Mouse (Mus musculus): Measurements from ENCODE around the gene Desi2.
"Not testable (repeated sequence)": the region's sequence is repeated elsewhere in the genome, so short reads cannot be mapped to it uniquely, and the experiment has no call there.

Desi2 gene

DNA sequence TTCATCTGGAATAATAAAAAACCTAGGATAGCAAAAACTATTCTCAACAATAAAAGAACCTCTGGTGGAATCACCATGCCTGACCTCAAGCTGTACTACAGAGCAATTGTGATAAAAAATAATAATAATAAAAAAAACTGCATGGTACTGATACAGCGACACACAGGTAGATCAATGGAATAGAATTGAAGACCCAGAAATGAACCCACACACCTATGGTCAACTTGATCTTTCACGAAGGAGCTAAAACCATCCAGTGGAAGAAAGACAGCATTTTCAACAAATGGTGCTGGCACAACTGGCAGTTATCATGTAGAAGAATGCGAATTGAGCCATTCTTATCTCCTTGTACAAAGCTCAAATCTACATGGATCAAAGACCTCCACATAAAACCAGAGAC lies 78.2 kb downstream of the Desi2 start:
- DNase-seq, result not testable (repeated sequence)

- no peak for DNase-seq
These were observed 83.4 kb downstream of the Desi2 start for GRCm38 (mm10) chr1:178270635-178271034.

DNA sequence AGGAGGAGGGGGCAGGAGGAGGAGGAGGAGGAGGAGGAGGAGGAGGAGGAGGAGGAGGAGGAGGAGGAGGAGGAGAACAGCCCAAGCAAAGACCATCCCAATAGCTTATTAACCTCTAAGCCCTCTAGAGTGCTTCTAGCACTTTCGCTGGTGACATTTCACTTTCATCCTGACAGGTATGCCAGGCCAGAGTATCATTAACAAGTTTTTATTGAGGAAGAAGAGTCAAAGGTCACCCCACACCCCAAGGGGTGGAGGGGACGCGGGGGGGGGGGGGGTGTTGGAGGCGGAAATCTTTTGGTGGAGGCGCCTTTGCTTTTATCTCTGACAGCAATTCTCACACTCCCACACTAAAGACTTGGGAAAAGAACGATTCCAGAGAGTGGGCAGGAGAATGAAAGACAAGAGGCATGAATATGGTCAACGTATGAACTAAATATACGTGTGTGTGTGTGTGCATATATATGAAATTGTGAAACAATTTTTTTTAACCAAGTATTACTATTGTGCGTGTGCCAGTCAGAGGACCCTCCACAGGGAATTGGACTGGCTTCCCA lies 88.0 kb downstream of the Desi2 start:
- DNase-seq, result no peak

- no peak for DNase-seq
These were observed 88.5 kb downstream of the Desi2 start for GRCm38 (mm10) chr1:178275738-178276053.

- peak; percentile 61 for DNase-seq
These were observed 89.1 kb downstream of the Desi2 start for GRCm38 (mm10) chr1:178276054-178276911.

DNA sequence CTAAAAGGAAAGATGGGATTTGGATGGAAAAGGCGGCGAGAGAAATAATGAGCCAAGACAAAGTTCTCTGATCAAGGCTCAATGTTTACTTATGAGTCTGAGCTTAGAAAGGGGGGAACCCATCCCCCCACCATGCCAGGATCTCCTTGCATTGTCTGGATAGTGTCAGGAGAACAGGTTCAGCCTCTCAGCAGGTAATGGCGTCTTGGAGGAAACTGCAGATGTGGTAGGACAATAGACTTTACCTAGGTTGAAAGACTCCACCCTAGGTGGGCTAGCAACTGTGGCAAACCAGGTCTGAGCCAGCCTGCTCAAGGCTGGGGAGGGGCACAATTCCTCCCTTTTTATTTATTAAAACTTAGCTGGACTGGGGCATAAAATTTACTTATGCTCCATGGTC lies 96.1 kb downstream of the Desi2 start:
- DNase-seq, result not testable (repeated sequence)

DNA sequence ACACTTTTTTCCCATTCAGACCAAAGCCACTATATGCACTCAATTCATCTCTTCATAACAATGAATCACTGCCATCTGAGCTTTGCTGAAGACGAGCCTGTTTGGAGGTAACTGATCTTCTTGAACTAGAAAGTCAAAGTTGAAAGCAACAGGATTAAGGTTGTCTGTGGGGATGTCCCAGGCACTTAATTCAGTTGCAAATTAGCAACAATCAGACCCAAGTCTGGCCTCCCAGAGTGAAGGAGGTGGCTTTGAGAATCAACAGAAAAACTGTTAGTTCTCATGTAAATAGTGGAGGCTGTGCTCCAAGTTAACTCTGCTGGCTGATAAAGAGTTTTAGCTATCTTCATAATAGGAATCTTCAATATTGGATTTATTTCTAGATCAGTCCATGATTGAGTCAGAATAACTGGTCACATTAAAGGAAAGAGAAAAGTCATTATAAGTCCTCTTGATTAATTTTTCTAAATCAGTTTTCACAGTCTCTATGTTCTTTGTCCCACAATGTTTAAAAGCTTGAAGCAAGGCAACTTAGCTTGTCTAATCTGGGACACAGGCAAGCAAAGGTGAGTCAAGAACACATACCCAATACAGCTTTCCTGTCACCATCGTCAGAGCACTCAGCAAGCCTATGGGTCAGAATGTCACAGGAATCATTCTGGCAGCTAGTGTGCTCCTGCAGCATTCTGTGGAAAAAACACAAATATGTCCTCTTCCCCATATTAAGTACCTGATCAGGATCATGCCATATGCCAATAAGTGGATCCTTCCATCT lies 96.9 kb downstream of the Desi2 start:
- no peak for DNase-seq

DNA sequence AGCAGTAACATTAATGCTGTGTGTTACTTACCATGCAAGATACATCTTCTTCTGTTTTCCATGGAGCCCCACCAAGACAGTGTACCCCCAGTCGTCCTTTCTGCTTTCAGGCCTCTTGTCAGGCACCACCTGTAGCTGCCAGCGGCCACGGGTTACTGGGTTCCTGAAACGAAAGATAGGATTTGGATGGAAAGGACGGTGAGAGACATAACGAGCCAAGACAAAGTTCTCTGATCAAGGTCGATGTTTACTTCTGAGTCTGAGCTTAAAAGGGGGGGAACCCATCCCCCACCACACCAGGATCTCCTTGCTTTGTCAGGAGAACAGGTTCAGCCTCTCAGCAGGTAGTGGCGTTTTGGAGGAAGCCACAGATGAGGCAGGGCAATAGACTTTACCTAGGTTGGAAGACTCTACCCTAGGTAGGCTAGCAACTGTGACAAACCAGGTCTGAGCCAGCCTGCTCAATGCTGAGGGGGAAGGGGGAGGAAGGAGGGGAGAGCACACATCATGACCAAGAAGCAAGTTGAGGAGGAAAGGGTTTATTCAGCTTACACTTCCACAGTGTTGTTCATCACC lies 100.5 kb downstream of the Desi2 start:
- DNase-seq, result no peak

GRCm38 (mm10) chr1:178291716-178292115 lies 104.5 kb downstream of the Desi2 start:
- no peak for DNase-seq

DNA sequence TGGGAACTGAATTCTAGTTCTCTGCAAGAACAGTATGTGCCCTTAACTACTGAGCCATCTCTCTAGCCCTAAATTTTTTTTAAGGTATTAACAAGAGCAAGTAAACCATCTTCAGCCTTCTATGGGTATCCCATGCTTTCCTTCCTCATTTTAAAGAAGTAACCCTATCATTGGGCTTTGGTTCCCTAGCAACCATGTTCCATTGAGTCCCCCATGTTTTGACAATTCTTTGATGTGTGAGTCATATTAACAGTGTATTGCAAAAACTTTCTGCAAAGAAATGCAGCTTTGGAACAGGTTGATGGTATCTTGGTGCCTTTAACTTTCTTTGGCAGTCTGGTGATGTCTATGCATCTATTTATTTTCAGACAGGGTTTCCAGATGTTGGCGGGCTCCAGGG lies 106.8 kb downstream of the Desi2 start:
- DNase-seq, result no peak

DNA sequence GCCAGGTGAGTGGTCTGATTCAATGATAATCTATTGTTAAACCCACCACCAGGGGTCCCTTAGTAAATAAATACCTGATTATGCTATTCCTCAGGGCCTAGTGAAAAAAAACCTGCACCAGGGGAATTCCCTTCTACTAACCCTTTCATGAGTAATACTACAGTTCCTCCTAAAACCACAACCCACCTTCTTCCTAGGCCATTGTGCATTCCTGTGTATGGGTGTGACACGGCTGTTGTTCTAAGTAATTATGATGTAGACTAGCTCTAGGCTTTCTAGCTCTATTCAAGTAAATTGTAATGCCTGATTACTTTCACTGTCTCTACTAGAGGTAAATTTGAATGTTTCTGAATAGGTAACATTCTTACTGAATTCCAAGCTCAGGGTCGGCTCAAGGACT lies 114.0 kb downstream of the Desi2 start:
- not testable (repeated sequence) for DNase-seq

DNA sequence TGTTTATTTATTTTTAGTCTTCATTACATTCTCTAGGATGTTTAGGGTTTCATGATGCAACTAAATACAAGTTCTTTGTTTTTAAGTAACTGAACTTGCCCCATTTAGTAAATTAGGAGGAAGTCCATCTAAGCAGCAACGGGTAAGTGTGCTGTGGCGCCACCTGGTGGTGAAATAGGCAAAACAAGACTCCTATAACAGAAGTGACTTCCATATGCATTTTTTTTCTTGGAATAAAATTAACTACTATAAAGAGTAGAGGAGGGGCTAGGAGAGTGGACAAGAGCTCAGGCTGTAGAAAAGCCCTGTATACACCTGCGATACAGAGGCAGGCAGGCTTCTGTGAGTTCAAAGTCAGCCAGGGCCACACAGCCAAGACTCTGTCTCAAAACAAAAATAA lies 116.2 kb downstream of the Desi2 start:
- DNase-seq, result peak; percentile 65

Measured in cerebellum, adult 11 months (tissue).